Mouse (Mus musculus): ENCODE results near the gene Nhej1. TPM values are rescaled to one million over a fixed set of nuclear protein-coding genes. Genes with fewer than 3 reads are reported as not detected.

Nhej1 gene
- total RNA-seq, 1 experiment from 2014 or later, result 4.3 TPM

- no peak for DNase-seq
These were observed 151.4 kb downstream of the Nhej1 start for GRCm38 (mm10) chr1:74973590-74973989.

GRCm38 (mm10) chr1:74971353-74972050 is 153.5 kb downstream of the Nhej1 start:
- no peak for DNase-seq

GRCm38 (mm10) chr1:74967962-74968580 is 156.9 kb downstream of the Nhej1 start:
- DNase-seq, result peak; percentile 24

GRCm38 (mm10) chr1:74964494-74965215 is 160.3 kb downstream of the Nhej1 start:
- DNase-seq, result peak; percentile 88

GRCm38 (mm10) chr1:74962853-74963227 is 162.2 kb downstream of the Nhej1 start:
- DNase-seq, result no peak

GRCm38 (mm10) chr1:74962126-74962852 is 162.7 kb downstream of the Nhej1 start:
- DNase-seq, result no peak

- DNase-seq, result no peak
These were observed 163.3 kb downstream of the Nhej1 start for GRCm38 (mm10) chr1:74961722-74962121.

- no peak for DNase-seq
These were observed 164.9 kb downstream of the Nhej1 start for GRCm38 (mm10) chr1:74960059-74960458.

GRCm38 (mm10) chr1:74951556-74952210 is 173.3 kb downstream of the Nhej1 start, which contains the start of gene Ihh:
Gene Ihh, minus strand, starts transcription at chr1:74951672.
- DNase-seq, result peak; percentile 15

- peak; percentile 11 for DNase-seq
These were observed 174.2 kb downstream of the Nhej1 start for GRCm38 (mm10) chr1:74950576-74951490.

GRCm38 (mm10) chr1:74950066-74950465 is 174.9 kb downstream of the Nhej1 start:
- DNase-seq, result peak; percentile 7

- DNase-seq, result peak; percentile 67
These were observed 175.3 kb downstream of the Nhej1 start for GRCm38 (mm10) chr1:74949666-74950050.

GRCm38 (mm10) chr1:74948784-74949665 is 176.0 kb downstream of the Nhej1 start:
- DNase-seq, result peak; percentile 81

GRCm38 (mm10) chr1:74947986-74948670 is 176.9 kb downstream of the Nhej1 start:
- peak; percentile 61 for DNase-seq

- no peak for DNase-seq
These were observed 183.2 kb downstream of the Nhej1 start for GRCm38 (mm10) chr1:74941651-74942360.

GRCm38 (mm10) chr1:74939762-74940161 is 185.2 kb downstream of the Nhej1 start:
- DNase-seq, result peak; percentile 39

GRCm38 (mm10) chr1:74936221-74936830 is 188.7 kb downstream of the Nhej1 start:
- DNase-seq, result no peak

GRCm38 (mm10) chr1:74935402-74935801 is 189.6 kb downstream of the Nhej1 start, which contains the start of gene Cfap65:
Gene Cfap65, minus strand, starts transcription at chr1:74935599.
- peak; percentile 76 for DNase-seq

Data from adrenal gland, postnatal 14 days (tissue).